Mouse (Mus musculus): ENCODE data around the gene Alg3. TPM values are rescaled to one million over a fixed set of nuclear protein-coding genes. Genes with fewer than 3 reads are reported as not detected.

Alg3 gene
- total and polyA plus RNA-seq, 2 experiments from 2014 or later: 32.7 to 38.2 TPM

GRCm38 (mm10) chr16:20596687-20597441 lies 14.7 kb downstream of the Alg3 start:
- H3K4me2 ChIP-seq (ENCODE audit: low read depth, low read length, poor library complexity, severe bottlenecking): no peak overlapping the region
- H3K9me3 ChIP-seq (ENCODE audit: low read length): no peaks in the 10 kb centered on the region
- H3K9ac ChIP-seq (replicated peaks; ENCODE audit: low read length, poor library complexity, severe bottlenecking): no peak overlapping the region
- 76% methylated on average over 7 of the region's 7 CpGs for WGBS
- TF ChIP-seq CTCF (IDR thresholded peaks at IDR 0.05): no peak
- ATAC-seq (ENCODE audit: low FRiP score) (no peak), DNase-seq (ENCODE audit: low spot score) (no peak)
- H3K27me3 ChIP-seq (ENCODE audit: insufficient read depth, low read length): peaks cover 6% of the 10 kb centered on the region; the same call in 1 of the 2 replicates
- peaks cover 6% of the 10 kb centered on the region for H3K36me3 ChIP-seq (ENCODE audit: insufficient read depth, low read length)
- H3K4me1 ChIP-seq (ENCODE audit: insufficient read depth, low read length): no peaks in the 10 kb centered on the region
- H3K27ac ChIP-seq (ENCODE audit: low read depth, low read length): no peak overlapping the region
- no peak overlapping the region for H3K4me3 ChIP-seq (ENCODE audit: low read depth, low read length)

- peaks cover 2% of the 10 kb centered on the region; the same call in 1 of the 2 replicates for H3K4me1 ChIP-seq (ENCODE audit: insufficient read depth, low read length)
- no peaks in the 10 kb centered on the region for H3K9me3 ChIP-seq (ENCODE audit: low read length)
- no peak for TF ChIP-seq CTCF (IDR thresholded peaks at IDR 0.05)
- H3K36me3 ChIP-seq (ENCODE audit: insufficient read depth, low read length): peaks cover 3% of the 10 kb centered on the region; the same call in 1 of the 2 replicates
- 87% methylated on average over 4 of the region's 4 CpGs for WGBS
- H3K4me2 ChIP-seq (ENCODE audit: low read depth, low read length, poor library complexity, severe bottlenecking): no peak overlapping the region
- H3K9ac ChIP-seq (replicated peaks; ENCODE audit: low read length, poor library complexity, severe bottlenecking): no peak overlapping the region
- no peak for DNase-seq (ENCODE audit: low spot score)
- peaks cover 13% of the 10 kb centered on the region; the same call in 1 of the 2 replicates for H3K27me3 ChIP-seq (ENCODE audit: insufficient read depth, low read length)
- ATAC-seq (ENCODE audit: low FRiP score): no peak
- no peak overlapping the region for H3K4me3 ChIP-seq (ENCODE audit: low read depth, low read length)
- no peak overlapping the region for H3K27ac ChIP-seq (ENCODE audit: low read depth, low read length)
Measured at GRCm38 (mm10) chr16:20595737-20596136, 15.8 kb downstream of the Alg3 start.

GRCm38 (mm10) chr16:20595060-20595673 lies 16.4 kb downstream of the Alg3 start:
- no peak for ATAC-seq (ENCODE audit: low FRiP score)
- no peak for DNase-seq (ENCODE audit: low spot score)
- Histone ChIP-seq H3K4me3 (ENCODE audit: low read depth, low read length) (no peak overlapping the region), H3K9ac (replicated peaks; ENCODE audit: low read length, poor library complexity, severe bottlenecking) (no peak overlapping the region), H3K27ac (ENCODE audit: low read depth, low read length) (no peak overlapping the region), H3K4me2 (ENCODE audit: low read depth, low read length, poor library complexity, severe bottlenecking) (no peak overlapping the region), H3K9me3 (ENCODE audit: low read length) (no peaks in the 10 kb centered on the region), H3K27me3 (ENCODE audit: insufficient read depth, low read length) (peaks cover 13% of the 10 kb centered on the region; the same call in 1 of the 2 replicates), H3K36me3 (ENCODE audit: insufficient read depth, low read length) (peaks cover 3% of the 10 kb centered on the region; the same call in 1 of the 2 replicates), H3K4me1 (ENCODE audit: insufficient read depth, low read length) (peaks cover 2% of the 10 kb centered on the region; the same call in 1 of the 2 replicates)
- no peak for TF ChIP-seq CTCF (IDR thresholded peaks at IDR 0.05)
- 78% methylated on average over 7 of the region's 7 CpGs for WGBS

GRCm38 (mm10) chr16:20591076-20591705 lies 20.3 kb downstream of the Alg3 start:
- H3K4me2 ChIP-seq (ENCODE audit: low read depth, low read length, poor library complexity, severe bottlenecking): peak overlapping the region; percentile 75
- ATAC-seq (ENCODE audit: low FRiP score) (0 out of 2 replicates have a peak, but pooled peaks have one; percentile 3), DNase-seq (ENCODE audit: low spot score) (no peak)
- peak overlapping the region; percentile 69 for H3K9ac ChIP-seq (replicated peaks; ENCODE audit: low read length, poor library complexity, severe bottlenecking)
- H3K27me3 ChIP-seq (ENCODE audit: insufficient read depth, low read length): peaks cover 13% of the 10 kb centered on the region; the same call in 1 of the 2 replicates
- no peak for TF ChIP-seq CTCF (IDR thresholded peaks at IDR 0.05)
- WGBS: 11% methylated on average over 48 of the region's 48 CpGs
- peaks cover 2% of the 10 kb centered on the region; the same call in 1 of the 2 replicates for H3K4me1 ChIP-seq (ENCODE audit: insufficient read depth, low read length)
- H3K4me3 ChIP-seq (ENCODE audit: low read depth, low read length): peak overlapping the region; percentile 66
- no peaks in the 10 kb centered on the region for H3K9me3 ChIP-seq (ENCODE audit: low read length)
- H3K36me3 ChIP-seq (ENCODE audit: insufficient read depth, low read length): peaks cover 3% of the 10 kb centered on the region; the same call in 1 of the 2 replicates
- H3K27ac ChIP-seq (ENCODE audit: low read depth, low read length): no peak overlapping the region

GRCm38 (mm10) chr16:20590680-20591038 lies 20.9 kb downstream of the Alg3 start:
- WGBS: 6% methylated on average over 17 of the region's 17 CpGs

More at GRCm38 (mm10) chr16:20590680-20591038, 20.9 kb downstream of the Alg3 start:
- H3K4me1 ChIP-seq (ENCODE audit: insufficient read depth, low read length): peaks cover 2% of the 10 kb centered on the region; the same call in 1 of the 2 replicates
- peak overlapping the region; percentile 66 for H3K4me3 ChIP-seq (ENCODE audit: low read depth, low read length)
- H3K36me3 ChIP-seq (ENCODE audit: insufficient read depth, low read length): no peaks in the 10 kb centered on the region; the same call in 1 of the 2 replicates
- H3K27me3 ChIP-seq (ENCODE audit: insufficient read depth, low read length): peaks cover 13% of the 10 kb centered on the region; the same call in 1 of the 2 replicates
- no peaks in the 10 kb centered on the region for H3K9me3 ChIP-seq (ENCODE audit: low read length)
- ATAC-seq (ENCODE audit: low FRiP score) (peak; percentile 11), DNase-seq (ENCODE audit: low spot score) (no peak)
- no peak overlapping the region for H3K27ac ChIP-seq (ENCODE audit: low read depth, low read length)
- H3K4me2 ChIP-seq (ENCODE audit: low read depth, low read length, poor library complexity, severe bottlenecking): peak overlapping the region; percentile 75
- TF ChIP-seq CTCF (IDR thresholded peaks at IDR 0.05): no peak
- peak overlapping the region; percentile 69 for H3K9ac ChIP-seq (replicated peaks; ENCODE audit: low read length, poor library complexity, severe bottlenecking)
